Mouse (Mus musculus): ENCODE data around the gene Rtraf. TPM values are rescaled to one million over a fixed set of nuclear protein-coding genes. Genes with fewer than 3 reads are reported as not detected.

Gene Rtraf
- total and polyA plus RNA-seq, 2 experiments from 2014 or later: 72.8 to 137 TPM

DNA sequence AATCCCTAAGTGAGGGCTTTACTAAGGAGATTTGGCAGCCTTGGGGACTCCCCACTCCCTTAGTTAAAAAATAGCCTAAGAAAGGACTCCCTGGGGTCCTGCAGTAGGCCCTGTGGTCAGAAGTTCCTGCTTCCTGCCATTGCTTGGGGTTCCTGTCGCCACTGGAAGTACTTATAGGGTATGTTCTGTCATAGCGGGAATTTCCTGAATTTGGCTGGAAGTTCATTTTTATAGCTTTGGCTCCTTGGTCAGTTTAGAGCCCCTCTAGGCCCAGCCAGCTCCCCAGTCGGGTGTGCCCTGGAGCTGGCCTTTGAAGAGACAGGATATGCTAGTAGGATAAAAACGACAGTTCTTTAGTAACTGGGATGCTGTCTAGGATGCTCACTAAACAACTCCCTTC, 28.7 kb downstream of the Rtraf start:
- WGBS: 75% methylated on average over 4 of the region's 4 CpGs
- DNase-seq (ENCODE audit: low spot score): no peak
- no peak for ATAC-seq (ENCODE audit: low FRiP score)
- H3K9ac ChIP-seq (replicated peaks; ENCODE audit: low read length, poor library complexity, severe bottlenecking): no peak overlapping the region
- H3K27me3 ChIP-seq (ENCODE audit: insufficient read depth, low read length): no peaks in the 10 kb centered on the region
- no peaks in the 10 kb centered on the region for H3K4me1 ChIP-seq (ENCODE audit: insufficient read depth, low read length)
- no peaks in the 10 kb centered on the region for H3K36me3 ChIP-seq (ENCODE audit: insufficient read depth, low read length)
- H3K9me3 ChIP-seq (ENCODE audit: low read length): no peaks in the 10 kb centered on the region
- H3K4me3 ChIP-seq (ENCODE audit: low read depth, low read length): no peak overlapping the region
- H3K27ac ChIP-seq (ENCODE audit: low read depth, low read length): no peak overlapping the region
- TF ChIP-seq CTCF (IDR thresholded peaks at IDR 0.05): no peak
- no peak overlapping the region for H3K4me2 ChIP-seq (ENCODE audit: low read depth, low read length, poor library complexity, severe bottlenecking)

DNA sequence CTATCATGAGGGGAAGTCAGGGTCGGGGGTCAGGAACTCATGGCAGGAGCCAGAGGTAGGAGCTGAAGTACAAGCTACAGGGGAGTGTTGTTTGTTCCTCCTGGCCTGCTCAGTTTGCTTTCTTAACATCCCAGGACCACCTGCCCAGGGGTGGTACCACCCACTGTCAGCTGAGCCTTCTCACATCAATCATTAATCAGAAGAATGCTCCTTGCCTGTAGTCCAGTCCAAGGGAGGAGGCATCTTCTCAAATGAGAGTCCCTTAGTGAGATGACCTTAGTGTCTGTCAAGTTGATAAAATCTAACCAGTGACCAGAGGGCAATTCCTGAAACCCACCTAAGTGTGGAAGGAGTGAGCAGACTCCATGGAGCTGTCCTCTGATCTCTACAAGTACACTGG, 35.2 kb downstream of the Rtraf start:
- Histone ChIP-seq H3K27me3 (ENCODE audit: insufficient read depth, low read length) (no peaks in the 10 kb centered on the region), H3K4me3 (ENCODE audit: low read depth, low read length) (no peak overlapping the region), H3K4me2 (ENCODE audit: low read depth, low read length, poor library complexity, severe bottlenecking) (no peak overlapping the region), H3K9ac (replicated peaks; ENCODE audit: low read length, poor library complexity, severe bottlenecking) (no peak overlapping the region), H3K9me3 (ENCODE audit: low read length) (no peaks in the 10 kb centered on the region), H3K36me3 (ENCODE audit: insufficient read depth, low read length) (no peaks in the 10 kb centered on the region), H3K27ac (ENCODE audit: low read depth, low read length) (no peak overlapping the region), H3K4me1 (ENCODE audit: insufficient read depth, low read length) (no peaks in the 10 kb centered on the region)
- DNase-seq (ENCODE audit: low spot score): no peak
- no peak for TF ChIP-seq CTCF (IDR thresholded peaks at IDR 0.05)
- no peak for ATAC-seq (ENCODE audit: low FRiP score)
- 81% methylated on average over 1 of the region's 1 CpGs for WGBS

DNA sequence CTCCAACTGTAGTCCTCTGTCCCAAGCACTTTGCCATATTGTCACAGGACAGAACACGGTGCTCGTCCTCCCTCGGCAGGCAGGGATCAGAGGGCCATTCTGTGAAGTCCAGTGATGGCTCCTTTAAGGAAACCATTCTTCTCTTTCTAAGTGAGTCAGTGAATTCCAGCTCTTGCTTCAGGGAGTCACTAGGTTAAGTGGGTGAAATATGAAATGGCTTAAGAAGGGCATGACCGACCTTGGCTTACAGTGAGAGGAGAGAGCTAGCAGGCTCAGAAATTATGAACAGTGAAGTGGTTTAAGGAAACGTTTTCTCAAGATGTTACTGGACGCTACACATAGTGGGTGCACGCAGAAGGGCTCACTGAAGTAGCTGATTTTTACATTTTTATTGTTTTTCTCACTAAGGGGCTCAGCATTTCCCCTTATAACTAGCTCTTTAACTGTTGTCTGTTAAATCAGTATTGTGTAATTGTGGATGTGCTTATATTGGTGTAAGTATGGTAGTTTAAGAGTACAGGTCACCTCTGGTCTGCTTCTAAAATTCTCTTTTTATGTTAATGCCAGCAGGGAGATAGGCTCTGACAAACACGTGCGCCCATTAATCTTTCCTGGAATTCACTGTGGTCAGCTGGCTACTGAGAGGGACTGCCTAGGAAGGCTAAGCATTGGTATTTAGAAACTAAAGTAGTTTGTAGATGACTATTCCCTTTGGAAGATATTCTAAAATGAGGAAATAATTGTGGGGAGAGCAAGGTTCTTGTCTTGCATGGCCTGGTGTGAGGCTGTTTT, 37.6 kb downstream of the Rtraf start:
- no peaks in the 10 kb centered on the region for H3K36me3 ChIP-seq (ENCODE audit: insufficient read depth, low read length)
- no peak overlapping the region for H3K4me3 ChIP-seq (ENCODE audit: low read depth, low read length)
- TF ChIP-seq CTCF (IDR thresholded peaks at IDR 0.05): no peak
- no peaks in the 10 kb centered on the region for H3K9me3 ChIP-seq (ENCODE audit: low read length)
- no peak for DNase-seq (ENCODE audit: low spot score)
- H3K27me3 ChIP-seq (ENCODE audit: insufficient read depth, low read length): no peaks in the 10 kb centered on the region
- no peak overlapping the region for H3K9ac ChIP-seq (replicated peaks; ENCODE audit: low read length, poor library complexity, severe bottlenecking)
- no peaks in the 10 kb centered on the region for H3K4me1 ChIP-seq (ENCODE audit: insufficient read depth, low read length)
- ATAC-seq (ENCODE audit: low FRiP score): no peak
- WGBS: 83% methylated on average over 9 of the region's 9 CpGs
- H3K4me2 ChIP-seq (ENCODE audit: low read depth, low read length, poor library complexity, severe bottlenecking): no peak overlapping the region
- H3K27ac ChIP-seq (ENCODE audit: low read depth, low read length): no peak overlapping the region

DNA sequence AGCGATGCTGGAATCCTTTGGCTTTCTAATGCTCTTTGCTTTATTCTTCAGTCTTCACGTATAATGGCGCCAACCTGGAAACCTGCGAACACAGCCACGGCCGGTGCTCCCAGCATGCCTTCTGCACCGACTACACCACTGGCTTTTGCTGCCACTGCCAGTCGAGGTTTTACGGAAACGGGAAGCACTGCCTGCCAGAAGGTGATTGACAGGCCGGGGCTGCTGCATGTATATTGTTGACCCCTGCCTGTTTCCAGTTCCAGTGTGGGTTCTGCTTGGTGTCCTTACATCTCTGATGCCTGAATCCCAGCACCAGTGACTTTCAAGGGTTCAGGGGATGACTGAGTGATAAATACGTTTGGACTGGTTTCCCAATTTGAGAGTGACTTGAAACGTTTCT, 45.7 kb downstream of the Rtraf start:
- DNase-seq (ENCODE audit: low spot score): no peak
- Histone ChIP-seq H3K36me3 (ENCODE audit: insufficient read depth, low read length) (no peaks in the 10 kb centered on the region), H3K9me3 (ENCODE audit: low read length) (no peaks in the 10 kb centered on the region), H3K4me1 (ENCODE audit: insufficient read depth, low read length) (no peaks in the 10 kb centered on the region), H3K4me3 (ENCODE audit: low read depth, low read length) (no peak overlapping the region), H3K27me3 (ENCODE audit: insufficient read depth, low read length) (no peaks in the 10 kb centered on the region), H3K9ac (replicated peaks; ENCODE audit: low read length, poor library complexity, severe bottlenecking) (no peak overlapping the region), H3K4me2 (ENCODE audit: low read depth, low read length, poor library complexity, severe bottlenecking) (no peak overlapping the region), H3K27ac (ENCODE audit: low read depth, low read length) (no peak overlapping the region)
- WGBS: 91% methylated on average over 13 of the region's 13 CpGs
- no peak for ATAC-seq (ENCODE audit: low FRiP score)
- TF ChIP-seq CTCF (IDR thresholded peaks at IDR 0.05): no peak

DNA sequence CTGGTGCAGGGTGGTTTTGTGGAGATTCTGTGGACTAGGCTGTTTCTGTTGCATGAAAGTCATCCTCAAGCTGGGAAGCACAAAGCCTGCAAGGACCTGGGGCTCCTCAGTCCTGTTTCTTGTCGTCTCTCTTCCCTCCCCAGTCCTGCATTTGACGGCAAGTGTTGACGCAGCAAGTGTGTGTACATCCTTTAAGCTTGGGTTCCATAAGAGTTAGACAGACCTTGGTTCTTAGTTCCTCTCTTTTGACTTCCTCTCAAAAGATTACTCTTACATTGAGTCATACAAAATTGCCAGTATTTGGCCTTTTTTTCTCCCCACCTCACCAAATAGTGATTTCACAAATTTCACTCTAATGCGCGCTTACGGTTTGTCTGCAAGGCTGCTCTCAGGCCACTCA, 46.3 kb downstream of the Rtraf start:
- Histone ChIP-seq H3K4me3 (ENCODE audit: low read depth, low read length) (no peak overlapping the region), H3K4me2 (ENCODE audit: low read depth, low read length, poor library complexity, severe bottlenecking) (no peak overlapping the region), H3K9me3 (ENCODE audit: low read length) (no peaks in the 10 kb centered on the region), H3K9ac (replicated peaks; ENCODE audit: low read length, poor library complexity, severe bottlenecking) (no peak overlapping the region), H3K36me3 (ENCODE audit: insufficient read depth, low read length) (no peaks in the 10 kb centered on the region), H3K27ac (ENCODE audit: low read depth, low read length) (no peak overlapping the region), H3K4me1 (ENCODE audit: insufficient read depth, low read length) (no peaks in the 10 kb centered on the region), H3K27me3 (ENCODE audit: insufficient read depth, low read length) (no peaks in the 10 kb centered on the region)
- no peak for ATAC-seq (ENCODE audit: low FRiP score)
- no peak for TF ChIP-seq CTCF (IDR thresholded peaks at IDR 0.05)
- DNase-seq (ENCODE audit: low spot score): no peak
- WGBS: 95% methylated on average over 6 of the region's 6 CpGs

DNA sequence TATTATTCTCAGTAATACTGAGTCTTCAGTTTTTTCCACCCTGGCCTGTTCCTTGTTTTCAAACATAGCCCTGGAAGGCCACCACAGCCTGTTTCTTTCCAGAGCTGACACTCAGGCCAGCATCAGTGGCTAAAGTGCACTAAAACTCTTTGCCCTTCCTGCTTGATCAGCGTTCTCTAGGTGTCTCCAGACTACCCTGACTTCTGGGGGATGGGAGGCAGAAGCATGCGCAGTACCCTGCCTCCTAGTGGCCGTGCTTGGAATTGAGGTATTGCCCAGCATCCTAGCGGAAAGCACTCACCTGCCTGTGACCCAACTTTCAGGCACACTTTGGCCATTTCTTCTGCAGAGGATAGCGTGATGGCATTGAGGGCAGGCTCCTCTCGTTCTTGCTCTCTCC, 46.7 kb downstream of the Rtraf start:
- Histone ChIP-seq H3K27me3 (ENCODE audit: insufficient read depth, low read length) (no peaks in the 10 kb centered on the region), H3K36me3 (ENCODE audit: insufficient read depth, low read length) (no peaks in the 10 kb centered on the region), H3K9me3 (ENCODE audit: low read length) (no peaks in the 10 kb centered on the region), H3K9ac (replicated peaks; ENCODE audit: low read length, poor library complexity, severe bottlenecking) (no peak overlapping the region), H3K4me3 (ENCODE audit: low read depth, low read length) (no peak overlapping the region), H3K27ac (ENCODE audit: low read depth, low read length) (no peak overlapping the region), H3K4me1 (ENCODE audit: insufficient read depth, low read length) (no peaks in the 10 kb centered on the region), H3K4me2 (ENCODE audit: low read depth, low read length, poor library complexity, severe bottlenecking) (no peak overlapping the region)
- WGBS: 49% methylated on average over 6 of the region's 6 CpGs
- DNase-seq (ENCODE audit: low spot score): no peak
- peak; percentile 62 for TF ChIP-seq CTCF (IDR thresholded peaks at IDR 0.05)
- no peak for ATAC-seq (ENCODE audit: low FRiP score)
